Mouse (Mus musculus) megakaryocyte, embryonic 14.5 days (primary cell): ENCODE results near the gene H60b.
"Not testable (repeated sequence)": the region's sequence is repeated elsewhere in the genome, so short reads cannot be mapped to it uniquely, and the experiment has no call there.

Source experiments
- FLI1 ChIP-seq: IDR thresholded peaks from 2 replicates; pipeline ENCODE4 v1.6.1; 2012; ENCODE audit warnings: low read length, inconsistent platforms, mixed read lengths
- GATA1 ChIP-seq: IDR thresholded peaks from 3 replicates; pipeline ENCODE4 v1.6.1; 2012; ENCODE audit warnings: mixed read lengths, low read length, inconsistent platforms, borderline replicate concordance

DNA sequence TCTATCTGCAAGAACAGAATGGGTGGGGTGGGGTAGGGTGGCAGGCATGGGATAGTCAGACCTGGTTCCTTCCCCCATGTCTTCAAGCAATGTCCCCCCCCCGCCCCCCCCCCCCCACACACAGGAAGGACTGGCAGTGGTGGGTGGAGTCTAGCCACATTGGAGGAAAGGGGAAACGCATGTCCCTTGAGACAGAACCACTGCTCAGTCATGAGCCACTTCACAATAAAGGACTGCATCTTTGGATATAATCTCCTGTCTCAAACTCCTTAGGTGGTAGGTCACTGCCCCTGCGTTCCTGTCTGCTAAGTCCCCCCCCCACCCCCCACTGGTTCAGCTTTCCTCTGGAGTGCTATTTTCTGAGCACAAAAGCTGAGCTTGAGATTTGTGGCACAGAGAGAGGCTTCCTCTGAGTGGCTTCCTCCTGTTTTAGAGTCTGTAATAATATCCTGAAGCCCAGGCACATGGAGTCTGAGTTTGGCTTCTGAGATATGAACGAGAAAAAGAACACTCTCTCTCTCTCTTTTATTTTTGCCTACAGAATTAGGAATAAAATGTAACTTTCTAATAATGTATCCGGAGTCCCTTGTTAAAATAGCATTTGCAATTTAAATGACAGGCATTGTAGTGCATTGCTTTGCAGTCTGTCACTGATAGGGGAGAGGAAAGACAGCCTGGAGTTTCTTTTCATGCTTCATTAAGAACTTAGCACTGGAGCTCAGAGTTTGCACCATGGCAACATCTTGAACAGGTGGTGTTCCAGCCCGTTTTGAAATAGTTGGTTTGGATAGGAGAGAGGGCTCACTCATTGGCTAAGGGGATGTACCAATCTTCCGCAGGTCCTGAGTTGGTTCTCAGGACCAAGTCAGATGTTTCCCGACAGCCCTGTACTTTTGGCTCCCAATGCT, 112.7 kb downstream of the H60b start:
- TF ChIP-seq GATA1, FLI1: not testable (repeated sequence)
